Mouse (Mus musculus): ENCODE data around the gene Ehd3.

Ehd3 gene

GRCm38 (mm10) chr17:73803521-73804184 is at the start of gene Ehd3:
TSS of gene Ehd3 (plus strand) at chr17:73804134.
- no peak for DNase-seq

- no peak for DNase-seq
Measured at GRCm38 (mm10) chr17:73770964-73771363, 33.0 kb upstream of the Ehd3 start.

GRCm38 (mm10) chr17:73786642-73787311 is 17.2 kb upstream of the Ehd3 start:
- no peak for DNase-seq

GRCm38 (mm10) chr17:73790284-73791020 is 13.5 kb upstream of the Ehd3 start:
- no peak for DNase-seq

GRCm38 (mm10) chr17:73796789-73797188 is 7.1 kb upstream of the Ehd3 start:
- DNase-seq: no peak

- DNase-seq: no peak
Measured at GRCm38 (mm10) chr17:73797706-73798105, 6.2 kb upstream of the Ehd3 start.

GRCm38 (mm10) chr17:73804592-73805271 is 798 bp downstream of the Ehd3 start:
- peak; percentile 84 to 87 for DNase-seq

- no peak for DNase-seq
Measured at GRCm38 (mm10) chr17:73806331-73806730, 2.4 kb downstream of the Ehd3 start.

GRCm38 (mm10) chr17:73807211-73807610 is 3.3 kb downstream of the Ehd3 start:
- DNase-seq: no peak

GRCm38 (mm10) chr17:73808431-73808830 is 4.5 kb downstream of the Ehd3 start:
- DNase-seq: no peak

GRCm38 (mm10) chr17:73810801-73811200 is 6.9 kb downstream of the Ehd3 start:
- no peak for DNase-seq

GRCm38 (mm10) chr17:73811566-73811965 is 7.6 kb downstream of the Ehd3 start:
- no peak for DNase-seq

- DNase-seq: peak in 1 of 2 experiments; percentile 55
Measured at GRCm38 (mm10) chr17:73813031-73813660, 9.2 kb downstream of the Ehd3 start.

- DNase-seq: peak; percentile 65 to 80
Measured at GRCm38 (mm10) chr17:73814500-73815190, 10.7 kb downstream of the Ehd3 start.

- DNase-seq: no peak
Measured at GRCm38 (mm10) chr17:73817697-73818380, 13.9 kb downstream of the Ehd3 start.

- DNase-seq: no peak
Measured at GRCm38 (mm10) chr17:73818936-73819335, 15.0 kb downstream of the Ehd3 start.

GRCm38 (mm10) chr17:73820726-73821125 is 16.8 kb downstream of the Ehd3 start:
- no peak for DNase-seq

- DNase-seq: peak in 1 of 2 experiments; percentile 62
Measured at GRCm38 (mm10) chr17:73822255-73822654, 18.3 kb downstream of the Ehd3 start.

- DNase-seq: no peak
Measured at GRCm38 (mm10) chr17:73823121-73824021, 19.4 kb downstream of the Ehd3 start.

- no peak for DNase-seq
Measured at GRCm38 (mm10) chr17:73824022-73824340, 20.0 kb downstream of the Ehd3 start.

All from thymus, adult 18-20 months (tissue).